Mouse (Mus musculus): ENCODE results near the gene Resf1. TPM values are rescaled to one million over a fixed set of nuclear protein-coding genes. Genes with fewer than 3 reads are reported as not detected.

Gene Resf1
- 309 TPM for polyA plus RNA-seq (2017; shearing (Covaris generic))

DNA sequence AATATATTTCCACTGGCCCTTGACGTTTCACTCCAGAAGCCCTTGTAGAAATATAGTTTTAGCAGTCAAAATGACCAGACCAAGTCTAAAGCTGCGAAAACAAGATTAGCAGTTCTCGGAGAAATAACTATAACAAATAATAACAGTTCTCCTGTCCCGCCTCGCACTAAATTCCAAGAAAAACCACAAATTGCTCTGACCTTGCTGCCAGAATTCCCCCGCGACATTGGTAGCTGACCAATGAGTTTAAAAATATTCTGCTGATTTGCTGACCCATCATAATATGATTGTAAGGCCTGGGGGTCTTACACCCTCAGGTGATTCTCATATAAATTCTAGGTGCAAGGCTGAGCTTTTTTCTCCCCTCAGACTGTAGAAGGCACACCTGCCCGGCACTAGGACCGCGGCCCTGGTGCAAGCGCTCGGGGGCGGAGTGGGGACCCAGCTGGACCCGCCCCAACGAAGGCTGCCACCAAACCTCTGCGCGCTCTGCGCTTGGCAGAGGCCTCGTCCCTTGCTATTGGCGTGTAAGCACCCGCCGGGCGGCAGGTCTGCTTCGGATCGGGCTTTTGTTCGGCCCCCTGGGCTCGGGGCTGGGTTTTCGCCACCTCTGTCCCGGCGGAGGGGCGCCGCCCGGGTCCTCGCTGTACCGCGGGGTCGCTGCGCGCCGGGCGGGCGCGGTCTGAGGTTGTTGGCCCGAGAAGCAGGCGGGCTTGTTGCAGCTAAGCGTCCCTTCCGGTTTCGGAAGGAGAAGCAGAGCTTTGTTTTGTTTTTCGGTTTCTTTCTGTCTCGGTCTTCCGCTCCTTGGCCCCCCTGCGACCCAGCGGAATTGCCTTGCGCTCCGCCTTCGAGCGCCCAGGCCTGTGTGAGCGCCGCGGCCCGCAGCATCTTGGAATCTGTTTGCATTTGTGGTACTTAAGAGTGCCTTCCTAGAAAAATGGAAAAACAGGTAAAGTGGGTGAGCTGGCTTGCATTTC lies at the start of gene Resf1:
Gene Resf1 (plus strand): TSS at position 459 of the 977 bp plus-strand sequence.

Other genes with a start within 250 kb of the Resf1 start
- 0.45 TPM for gene Dennd5b, start 207.7 kb upstream of the Resf1 start, polyA plus RNA-seq (2017; shearing (Covaris generic))
- not detected for gene Gm10203, start 179.2 kb upstream of the Resf1 start, polyA plus RNA-seq (2017; shearing (Covaris generic))
- 81.9 TPM for gene Etfbkmt, start 169.6 kb upstream of the Resf1 start, polyA plus RNA-seq (2017; shearing (Covaris generic))
- gene Amn1, start 120.7 kb upstream of the Resf1 start, polyA plus RNA-seq (2017; shearing (Covaris generic)): 29.7 TPM
- gene Bicd1, start 99.5 kb downstream of the Resf1 start, polyA plus RNA-seq (2017; shearing (Covaris generic)): 6.8 TPM